Mouse (Mus musculus) lung, postnatal 0 days (tissue): ENCODE results near the gene Mroh2a.

Source experiments
- CTCF ChIP-seq: IDR thresholded peaks from 2 replicates; pipeline ENCODE4 v1.5.1; 2016; ENCODE audit warnings: antibody characterized with exemption, mild to moderate bottlenecking
- EP300 ChIP-seq: IDR thresholded peaks from 2 replicates; pipeline ENCODE4 v1.6.1; 2016; ENCODE audit warnings: antibody characterized with exemption, mild to moderate bottlenecking, control low read depth

- TF ChIP-seq CTCF (no peak), EP300 (no peak)
Observed at GRCm38 (mm10) chr1:88227482-88227881, 696 bp downstream of the Mroh2a start.
